Mouse (Mus musculus) erythroblast, embryonic 14.5 days (primary cell): ENCODE results near the gene Flnb.

Experiments used
- GATA1 ChIP-seq: IDR thresholded peaks from 2 replicates; pipeline ENCODE4 v1.6.1; 2012; ENCODE audit warnings: low read length, inconsistent platforms, mixed read lengths
- TAL1 ChIP-seq: IDR thresholded peaks from 3 replicates; pipeline ENCODE4 v1.6.1; 2012; ENCODE audit warnings: low read length, inconsistent platforms, mixed read lengths

GRCm38 (mm10) chr14:7791532-7792159 is 26.1 kb upstream of the Flnb start, which contains the start of gene Gm26661:
- TF ChIP-seq GATA1 (no peak), TAL1 (no peak)
